17 mouse cellular contexts compared by ENCODE assay signal in the genomic region with DNA sequence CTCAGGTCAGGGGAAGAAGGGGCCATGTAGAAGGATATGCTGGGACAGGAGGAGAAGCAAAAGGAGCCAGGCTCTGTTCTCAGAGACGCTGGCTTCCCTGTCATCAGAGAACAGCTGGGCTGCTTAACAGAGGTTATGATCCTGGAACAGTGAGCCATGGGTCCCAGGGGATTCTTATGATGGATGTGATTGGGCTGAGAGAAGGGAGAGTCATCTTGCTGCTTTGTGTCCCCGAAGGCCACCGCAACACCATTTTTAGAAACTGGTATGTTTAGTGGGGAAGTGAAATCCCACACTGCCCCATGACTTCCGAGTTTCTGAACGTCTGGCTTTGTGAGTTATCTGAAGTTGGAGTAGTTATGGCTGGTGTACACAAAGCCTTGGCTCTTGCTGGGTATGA. TPM values are rescaled to one million over a fixed set of nuclear protein-coding genes. Genes with fewer than 3 reads are reported as not detected.
DNase-seq lines count a peak whose midpoint lies in the region; TF ChIP-seq lines count a peak whose summit lies in the region.
"Had no signal": no experiment of that assay in that cellular context is flagged by ENCODE, and none has a peak within 500 bp of the region (broad histone marks: within the 10 kb centered on the region; RNA-seq: fewer than 3 reads in every experiment).

No protein-coding gene starts in this region.

- no peak overlapping the region for H3K4me3 ChIP-seq in C2C12 (ENCODE audit: insufficient read depth, poor library complexity, severe bottlenecking)
- H3K4me3 ChIP-seq: erythroblast, embryonic 14.5 days; heart, embryonic 13.5 days; layer of hippocampus, adult 2 months; midbrain, embryonic 12.5 days; myocyte had no signal

- no peaks in the 10 kb centered on the region for H3K27me3 ChIP-seq in C2C12 (ENCODE audit: control insufficient read depth, insufficient read depth, insufficient read length)
- H3K27me3 ChIP-seq: heart, embryonic 13.5 days; midbrain, embryonic 12.5 days had no signal

- peak; percentile 66 to 69 for DNase-seq in heart, adult 9 months (ENCODE audit: low spot score in 2 of 2)
- DNase-seq in heart, postnatal 4 days, result no peak
- peak; percentile 13 to 33 for DNase-seq in heart, postnatal 14 days
- peak; percentile 41 to 55 for DNase-seq in kidney, postnatal 25 days
- DNase-seq in spleen, adult 12 weeks (ENCODE audit: low spot score), result no peak
- DNase-seq in right cerebral cortex, postnatal 36 days (ENCODE audit: low spot score in 2 of 2), result no peak
- DNase-seq: cerebellum, adult 8-10 months; forebrain, postnatal 0 days; right cerebral cortex, postnatal 14 days had no signal

- H3ac ChIP-seq in C2C12 (ENCODE audit: control insufficient read depth, insufficient read length, low read depth), result no peak overlapping the region

- TF ChIP-seq CTCF in C2C12 (IDR thresholded peaks at IDR 0.05; ENCODE audit: control insufficient read depth, insufficient read depth, insufficient read length), result no peak

- no peaks in the 10 kb centered on the region for H3K79me2 ChIP-seq in C2C12 (ENCODE audit: control insufficient read depth, insufficient read depth)

- H3K36me3 ChIP-seq in C2C12 (ENCODE audit: control insufficient read depth, insufficient read depth), result no peaks in the 10 kb centered on the region
- H3K36me3 ChIP-seq: heart, embryonic 13.5 days; midbrain, embryonic 12.5 days had no signal

- no peaks in the 10 kb centered on the region for H3K79me3 ChIP-seq in C2C12 (ENCODE audit: low read depth)

- intact Hi-C loops in heart, postnatal 14 days (cut with DNase I), result no loop called here

TF ChIP-seq in C2C12, 6 proteins besides CTCF, POLR2A, EP300 and RAD21:
- TF ChIP-seq MYOD1 (IDR thresholded peaks at IDR 0.05; ENCODE audit: control insufficient read depth, insufficient read length, low read depth) (peak; percentile 53), FOSL1 (IDR thresholded peaks at IDR 0.05; ENCODE audit: insufficient read depth, low read length, poor library complexity, severe bottlenecking) (no peak), MYOG (IDR thresholded peaks at IDR 0.05; ENCODE audit: control insufficient read depth, extremely low read depth, insufficient read length) (no peak)
TF ChIP-seq in C2C12: peak in this region for 1.

RNA-seq across cellular contexts. Expression of gene Crhr2, which starts 12.5 kb away (rescaled TPM):
- total RNA-seq in heart, postnatal 4 days (2021), result 10 to 100 TPM; 11.4 to 12.0 TPM
- 0.01 TPM for polyA plus RNA-seq in C2C12 (2012; fragmentation: generic; extraction: Trizol)
- total RNA-seq in heart, postnatal 14 days (2021), result 10 to 100 TPM; 12.9 to 16.9 TPM
- polyA plus RNA-seq: erythroblast, embryonic 14.5 days; myocyte had no signal

RNA-seq across cellular contexts. Expression of gene Inmt, which starts 29.6 kb away (rescaled TPM):
- total RNA-seq in heart, postnatal 4 days (2021), result not detected
- polyA plus RNA-seq in C2C12 (2012; fragmentation: generic; extraction: Trizol), result not detected
- 1 to 10 TPM in 1 of 2 experiments, under 1 TPM in 1; 0.68 to 4.2 TPM for total RNA-seq in heart, postnatal 14 days (2021)
- total RNA-seq: forebrain, postnatal 0 days had no signal
- polyA plus RNA-seq: brain, embryonic 14.5 days; erythroblast, embryonic 14.5 days; forebrain, postnatal 0 days; hindbrain, embryonic 16.5 days; midbrain, embryonic 12.5 days; myocyte had no signal

RNA-seq across cellular contexts. Expression of gene Mindy4, which starts 57.9 kb away (rescaled TPM):
- total RNA-seq in heart, postnatal 4 days (2021), result 1 to 10 TPM; 4.0 to 4.6 TPM
- 2.6 TPM for polyA plus RNA-seq in C2C12 (2012; fragmentation: generic; extraction: Trizol)
- 1 to 10 TPM; 3.7 to 4.9 TPM for total RNA-seq in heart, postnatal 14 days (2021)

Comparison
In these comparisons a context has a peak if more than half of its experiments do, and no peak if none do; other contexts are left out.
1. DNase-seq: peak in heart, adult 9 months (2 of 2), heart, postnatal 14 days (2 of 2) and kidney, postnatal 25 days (2 of 2); none in heart, postnatal 4 days (single experiment), spleen, adult 12 weeks (single experiment) and right cerebral cortex, postnatal 36 days (0 of 2).